ENCODE assay signal across 8 mouse cellular contexts in the genomic region with DNA sequence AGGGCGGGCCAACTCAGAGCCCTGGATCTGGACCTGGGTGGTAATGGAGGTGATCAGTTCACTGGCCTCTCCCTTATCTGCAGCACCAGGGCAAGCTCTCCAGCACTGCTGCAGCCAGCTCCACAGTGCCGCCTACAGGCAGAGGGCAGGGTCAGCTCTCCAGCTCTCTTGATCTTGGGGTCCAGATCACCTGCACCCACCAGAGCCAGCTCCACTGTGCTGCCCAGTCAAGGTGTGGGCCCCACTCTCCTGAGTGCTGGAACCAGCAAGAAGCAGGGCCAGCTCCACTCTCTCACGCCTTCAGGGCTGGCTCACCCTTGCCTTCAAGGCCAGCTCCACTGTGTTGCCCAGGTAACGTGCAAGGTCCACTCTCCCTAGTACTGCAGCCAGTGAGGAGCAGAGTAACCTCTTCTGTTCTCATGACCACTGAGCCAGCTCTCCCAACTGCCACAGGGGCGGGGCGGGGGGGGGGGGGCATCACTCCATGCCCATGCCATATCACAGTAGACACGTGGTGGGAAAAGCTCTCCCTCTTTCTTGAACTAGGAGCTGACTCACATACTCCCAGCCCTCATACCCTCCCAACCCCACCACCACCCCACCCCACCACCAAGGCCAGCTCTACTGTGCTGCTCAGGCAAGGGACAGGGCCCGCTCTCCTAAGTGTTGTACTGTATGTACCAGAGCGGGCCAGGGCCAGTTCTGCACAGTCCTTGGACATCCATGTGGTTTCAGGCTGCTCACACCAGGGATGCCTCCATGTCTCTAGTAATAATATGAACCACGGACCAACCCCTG. TPM values are rescaled to one million over a fixed set of nuclear protein-coding genes. Genes with fewer than 3 reads are reported as not detected.
DNase-seq lines count a peak whose midpoint lies in the region; ATAC-seq and TF ChIP-seq lines count a peak whose summit lies in the region.

No protein-coding gene starts in this region.

- peak; percentile 82 for TF ChIP-seq CTCF in ES-Bruce4 (IDR thresholded peaks at IDR 0.05; ENCODE audit: low read depth, low read length)
- peak; percentile 41 for TF ChIP-seq CTCF in cortical plate, adult 2 months (IDR thresholded peaks at IDR 0.05; ENCODE audit: extremely low read depth, insufficient read depth, low read length)

- no peak overlapping the region for H3K27ac ChIP-seq in ES-Bruce4 (ENCODE audit: insufficient read depth, low read length)
- no peak overlapping the region for H3K27ac ChIP-seq in cortical plate, adult 2 months (ENCODE audit: insufficient read depth, low read length)
- no peak overlapping the region for H3K27ac ChIP-seq in midbrain, embryonic 12.5 days (replicated peaks)

- no peaks in the 10 kb centered on the region for H3K9me3 ChIP-seq in ES-Bruce4 (replicated peaks; ENCODE audit: control insufficient read depth, insufficient read depth, low read length, poor library complexity, severe bottlenecking)
- no peaks in the 10 kb centered on the region for H3K9me3 ChIP-seq in midbrain, embryonic 12.5 days

- TF ChIP-seq EP300 in ES-Bruce4 (IDR thresholded peaks at IDR 0.05; ENCODE audit: insufficient read depth, low read depth, low read length), result no peak

- no peaks in the 10 kb centered on the region for H3K36me3 ChIP-seq in ES-Bruce4 (ENCODE audit: control insufficient read depth, insufficient read depth, low read length, poor library complexity, severe bottlenecking)
- no peaks in the 10 kb centered on the region for H3K36me3 ChIP-seq in midbrain, embryonic 12.5 days

- peak; percentile 15 for DNase-seq in gastrocnemius, postnatal 10 days
- DNase-seq in gastrocnemius, adult 8-10 months (ENCODE audit: low spot score in 2 of 2), result no peak
- peak; percentile 69 for DNase-seq in kidney, adult 9 months
- no peak for DNase-seq in urinary bladder, adult 2 months (ENCODE audit: low spot score)
- no peak for DNase-seq in yolk sac, embryonic 10.5 days (ENCODE audit: low spot score)

- ATAC-seq in midbrain, embryonic 12.5 days (ENCODE audit: low FRiP score, low read depth), result peak; percentile 39

- 70% methylated on average over 10 of the region's 10 CpGs for WGBS in midbrain, embryonic 12.5 days

- H3K4me1 ChIP-seq in ES-Bruce4 (ENCODE audit: control insufficient read depth, insufficient read depth, low read length), result no peaks in the 10 kb centered on the region
- no peaks in the 10 kb centered on the region for H3K4me1 ChIP-seq in cortical plate, adult 2 months (ENCODE audit: control insufficient read depth, insufficient read depth, low read length)
- H3K4me1 ChIP-seq in midbrain, embryonic 12.5 days, result no peaks in the 10 kb centered on the region

- H3K27me3 ChIP-seq in ES-Bruce4 (ENCODE audit: control insufficient read depth, insufficient read depth, low read length, poor library complexity, severe bottlenecking), result no peaks in the 10 kb centered on the region
- H3K27me3 ChIP-seq in midbrain, embryonic 12.5 days, result no peaks in the 10 kb centered on the region

- TF ChIP-seq POLR2A in ES-Bruce4 (IDR thresholded peaks at IDR 0.05; ENCODE audit: insufficient read depth, low read length), result no peak
- no peak for TF ChIP-seq POLR2A in cortical plate, adult 2 months (IDR thresholded peaks at IDR 0.05; ENCODE audit: extremely low read depth, insufficient read depth, low read length)

- H3K4me2 ChIP-seq in midbrain, embryonic 12.5 days (replicated peaks), result no peak overlapping the region

- no peak overlapping the region for H3K4me3 ChIP-seq in ES-Bruce4 (ENCODE audit: low read depth, low read length)
- no peak overlapping the region for H3K4me3 ChIP-seq in cortical plate, adult 2 months (ENCODE audit: insufficient read depth, low read length)
- H3K4me3 ChIP-seq in midbrain, embryonic 12.5 days, result no peak overlapping the region

- H3K9ac ChIP-seq in ES-Bruce4 (ENCODE audit: low read depth, poor library complexity, severe bottlenecking), result no peak overlapping the region
- H3K9ac ChIP-seq in midbrain, embryonic 12.5 days (replicated peaks), result no peak overlapping the region

RNA-seq across cellular contexts. Expression of gene Qdpr, which starts 30.0 kb away (rescaled TPM):
- 100 to 1,000 TPM; 106 to 125 TPM for total RNA-seq in gastrocnemius, postnatal 10 days (2021)
- 10 to 100 TPM; 41.4 to 61.9 (median 49.1) TPM for total RNA-seq in gastrocnemius, adult 8-10 months (2022)
- 95.1 and 100 TPM in 2 replicates for polyA plus RNA-seq in ES-Bruce4 (2011; ENCODE audit: insufficient read depth, insufficient read length, low read depth, missing spikeins)
- polyA plus RNA-seq in cortical plate, adult 2 months (2012; rRNA removed), result 304 and 318 TPM in 2 replicates
- 106 and 111 TPM in 2 replicates for polyA plus RNA-seq in midbrain, embryonic 12.5 days (2016; fragmentation: Nextera tagmentation; extraction: Ambion mirVana)
- polyA plus RNA-seq in urinary bladder, adult 2 months (2012; rRNA removed), result 66.4 and 68.1 TPM in 2 replicates

RNA-seq across cellular contexts. Expression of gene Clrn2, which starts 33.5 kb away (rescaled TPM):
- not detected for total RNA-seq in gastrocnemius, postnatal 10 days (2021)
- total RNA-seq in gastrocnemius, adult 8-10 months (2022), result not detected
- polyA plus RNA-seq in ES-Bruce4 (2011; ENCODE audit: insufficient read depth, insufficient read length, low read depth, missing spikeins), result not detected in 2 replicates
- polyA plus RNA-seq in cortical plate, adult 2 months (2012; rRNA removed), result 0.25 and 0.52 TPM in 2 replicates
- polyA plus RNA-seq in midbrain, embryonic 12.5 days (2016; fragmentation: Nextera tagmentation; extraction: Ambion mirVana), result 0.32 TPM in 1 of 2 replicates, not detected in the other
- not detected in 2 replicates for polyA plus RNA-seq in urinary bladder, adult 2 months (2012; rRNA removed)

Comparison
In these comparisons a context has a peak if more than half of its experiments do, and no peak if none do; other contexts are left out.
1. DNase-seq: peak in gastrocnemius, postnatal 10 days (single experiment) and kidney, adult 9 months (single experiment); none in gastrocnemius, adult 8-10 months (0 of 2), urinary bladder, adult 2 months (single experiment) and yolk sac, embryonic 10.5 days (single experiment).